21 mouse cellular contexts compared by ENCODE assay signal in genomic region chr9:12690182-12690947, GRCm38 (mm10).
A peak's percentile ranks its signal among the peaks of the same experiment; 100 is the strongest.
DNase-seq lines count a peak whose midpoint lies in the region; ATAC-seq lines count a peak whose summit lies in the region.
"Had no signal": no experiment of that assay in that cellular context is flagged by ENCODE, and none has a peak within 500 bp of the region (broad histone marks: within the 10 kb centered on the region; RNA-seq: fewer than 3 reads in every experiment).

No protein-coding gene starts in this region.

- H3K27me3 ChIP-seq in forebrain, embryonic 16.5 days (replicated peaks; ENCODE audit: control insufficient read depth, insufficient read depth, low read length), result no peaks in the 10 kb centered on the region
- H3K27me3 ChIP-seq in liver, embryonic 12.5 days (replicated peaks), result no peaks in the 10 kb centered on the region
- H3K27me3 ChIP-seq: limb, embryonic 13.5 days; megakaryocyte, embryonic 14.5 days had no signal

- H3K9me3 ChIP-seq in forebrain, embryonic 16.5 days (ENCODE audit: control insufficient read depth, low read length), result no peaks in the 10 kb centered on the region
- no peaks in the 10 kb centered on the region for H3K9me3 ChIP-seq in liver, embryonic 12.5 days (replicated peaks)
- H3K9me3 ChIP-seq: G1E; limb, embryonic 13.5 days; megakaryocyte, embryonic 14.5 days had no signal

- WGBS in forebrain, embryonic 16.5 days, result 9% methylated on average over 5 of the region's 5 CpGs
- WGBS in liver, embryonic 12.5 days (ENCODE audit: insufficient replicate concordance), result 61% methylated on average over 5 of the region's 5 CpGs

- H3K4me2 ChIP-seq in forebrain, embryonic 16.5 days (ENCODE audit: low read length), result no peak overlapping the region
- no peak overlapping the region for H3K4me2 ChIP-seq in liver, embryonic 12.5 days
- H3K4me2 ChIP-seq: limb, embryonic 13.5 days had no signal

- no peaks in the 10 kb centered on the region for H3K36me3 ChIP-seq in forebrain, embryonic 16.5 days (ENCODE audit: control insufficient read depth, insufficient read depth)
- H3K36me3 ChIP-seq in liver, embryonic 12.5 days, result no peaks in the 10 kb centered on the region
- H3K36me3 ChIP-seq: G1E; limb, embryonic 13.5 days had no signal

- H3K27ac ChIP-seq in forebrain, embryonic 16.5 days (ENCODE audit: low read length), result no peak overlapping the region
- no peak overlapping the region for H3K27ac ChIP-seq in liver, embryonic 12.5 days
- H3K27ac ChIP-seq: limb, embryonic 13.5 days had no signal

- no peaks in the 10 kb centered on the region; the same call in 1 of the 2 replicates for H3K4me1 ChIP-seq in forebrain, embryonic 16.5 days (replicated peaks; ENCODE audit: control insufficient read depth, insufficient read depth, low read length)
- no peaks in the 10 kb centered on the region for H3K4me1 ChIP-seq in liver, embryonic 12.5 days
- H3K4me1 ChIP-seq: limb, embryonic 13.5 days; megakaryocyte, embryonic 14.5 days had no signal

- peak; percentile 85 for ATAC-seq in forebrain, embryonic 16.5 days
- ATAC-seq in liver, embryonic 12.5 days, result no peak
- ATAC-seq: CD4-positive, CD25-positive, alpha-beta regulatory T cell, adult 4 months had no signal

- DNase-seq in embryo, embryonic 10 days (ENCODE audit: low spot score), result peak; percentile 25
- DNase-seq in embryo, embryonic 9.5 days (ENCODE audit: extremely low spot score), result no peak
- peak; percentile 14 for DNase-seq in brain, adult 2 months (ENCODE audit: low read depth, low spot score)
- DNase-seq in mesoderm, embryonic 11.5 days (ENCODE audit: low read depth, low spot score), result peak; percentile 14
- DNase-seq in MN1 (ENCODE audit: low spot score), result no peak
- no peak for DNase-seq in cerebellum, postnatal 25 days
- DNase-seq: adrenal gland, adult 2 months; cerebellum, adult 11 months; cerebellum, postnatal 14 days; gastrocnemius, postnatal 14 days; kidney, adult 8-10 months; kidney, postnatal 25 days; layer of hippocampus, adult 9-11 months; lung, postnatal 14 days; right cerebral cortex, postnatal 14 days had no signal

- no peak overlapping the region for H3K9ac ChIP-seq in forebrain, embryonic 16.5 days (replicated peaks; ENCODE audit: low read depth, low read length)
- no peak overlapping the region for H3K9ac ChIP-seq in liver, embryonic 12.5 days
- H3K9ac ChIP-seq: limb, embryonic 13.5 days had no signal

- H3K4me3 ChIP-seq in forebrain, embryonic 16.5 days (replicated peaks; ENCODE audit: low read length), result no peak overlapping the region
- no peak overlapping the region for H3K4me3 ChIP-seq in liver, embryonic 12.5 days
- H3K4me3 ChIP-seq: limb, embryonic 13.5 days; megakaryocyte, embryonic 14.5 days had no signal

Comparison
In these comparisons a context has a peak if more than half of its experiments do, and no peak if none do; other contexts are left out.
1. DNase-seq: peak in embryo, embryonic 10 days (single experiment), brain, adult 2 months (single experiment) and mesoderm, embryonic 11.5 days (single experiment); none in embryo, embryonic 9.5 days (single experiment), MN1 (single experiment) and cerebellum, postnatal 25 days (0 of 2).